Mouse (Mus musculus) testis, adult 2 months (tissue): Measurements from ENCODE around the gene Hip1.

Experiments used
- CTCF ChIP-seq: fragments of 200-500 bp; IDR thresholded peaks from 2 replicates; pipeline ENCODE4 v1.5.1; 2012; ENCODE audit warnings: low read depth, mild to moderate bottlenecking, inconsistent platforms, low read length, moderate library complexity; ENCODE audit not compliant: control insufficient read depth, insufficient read depth, insufficient replicate concordance
- POLR2A ChIP-seq: fragments of 200-500 bp; IDR thresholded peaks from 2 replicates; pipeline ENCODE4 v1.6.1; 2012; ENCODE audit warnings: low read depth, mild to moderate bottlenecking, inconsistent platforms, low read length, moderate library complexity; ENCODE audit not compliant: control insufficient read depth

- TF ChIP-seq CTCF (no peak), POLR2A (no peak)
Observed at GRCm38 (mm10) chr5:135517348-135517883, 27.5 kb downstream of the Hip1 start.
